Mouse (Mus musculus): ENCODE measurements at regions not wholly inside any gene's neighbourhood (a gene's known extent, or its start where the extent isn't known, plus 50 kb on each side); places are given as distances from the start of the nearest gene placed in this dataset.

- peak in 1 of 2 experiments; percentile 17 for DNase-seq (ENCODE audit: low spot score in 2 of 2)
Measured at GRCm38 (mm10) chr3:40164181-40164580, 366.9 kb upstream of the Intu start.

DNA sequence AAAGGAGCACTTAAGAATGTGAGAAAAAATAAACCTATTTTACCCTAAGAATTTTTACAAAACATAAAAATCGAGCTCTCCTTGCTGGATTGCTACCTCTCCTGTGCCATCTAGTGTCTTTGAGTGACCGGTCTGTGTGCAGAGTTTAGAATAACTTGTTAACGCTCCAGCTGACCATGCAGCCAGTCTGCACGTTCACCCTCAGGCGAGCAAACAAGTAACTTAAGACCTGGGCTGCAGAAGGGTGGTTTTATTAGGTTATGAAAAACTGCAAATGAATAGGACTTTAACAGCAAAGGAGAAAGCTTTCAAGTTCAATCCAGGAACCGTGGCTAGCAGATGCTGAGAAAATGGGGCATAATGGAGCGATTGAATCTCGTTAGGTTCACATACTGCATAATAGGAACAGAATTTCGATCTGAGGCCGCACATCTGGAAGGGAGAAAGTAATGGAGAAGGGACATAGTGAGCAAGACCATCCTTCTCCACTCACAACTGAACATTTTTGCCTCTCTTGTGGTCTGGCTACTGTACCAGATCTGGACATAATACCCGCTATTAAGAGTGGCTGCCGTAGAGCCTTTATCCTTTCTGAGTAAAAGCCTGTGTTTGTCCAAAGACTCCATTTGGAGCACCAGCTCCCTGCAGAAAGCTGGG lies 363.0 kb upstream of the Intu start:
- DNase-seq (ENCODE audit: low spot score in 2 of 2): no peak

GRCm38 (mm10) chr3:40169590-40169989 lies 361.5 kb upstream of the Intu start:
- no peak for DNase-seq (ENCODE audit: low spot score in 2 of 2)

GRCm38 (mm10) chr3:40179726-40180317 lies 351.3 kb upstream of the Intu start:
- no peak for DNase-seq (ENCODE audit: low spot score in 2 of 2)

- no peak for DNase-seq (ENCODE audit: low spot score in 2 of 2)
Measured at GRCm38 (mm10) chr3:40185597-40186320, 345.3 kb upstream of the Intu start.

- no peak for DNase-seq (ENCODE audit: low spot score in 2 of 2)
Measured at GRCm38 (mm10) chr3:40189529-40189928, 341.6 kb upstream of the Intu start.

DNA sequence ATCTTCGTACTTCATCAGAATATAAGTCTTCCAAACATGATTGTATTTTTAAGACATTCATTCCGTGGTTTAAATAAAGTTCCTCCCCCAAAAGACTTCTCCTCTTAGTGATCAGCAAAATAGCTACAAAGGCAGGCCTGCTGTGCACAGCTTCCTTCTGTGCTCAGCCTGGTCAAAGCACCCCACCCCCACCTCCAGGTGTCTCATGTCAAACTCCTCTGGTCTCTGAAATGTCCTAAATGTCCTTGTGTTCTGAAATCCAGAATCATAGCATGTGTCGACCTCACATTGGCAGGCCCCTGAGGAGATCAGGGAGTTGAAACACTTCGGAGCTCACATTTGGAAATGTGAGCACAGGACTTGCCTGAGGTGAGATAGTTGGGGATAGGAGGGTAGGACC lies 341.1 kb upstream of the Intu start:
- no peak for DNase-seq (ENCODE audit: low spot score in 2 of 2)

GRCm38 (mm10) chr3:40200174-40200573 lies 330.9 kb upstream of the Intu start:
- no peak for DNase-seq (ENCODE audit: low spot score in 2 of 2)

GRCm38 (mm10) chr3:40206326-40206725 lies 324.8 kb upstream of the Intu start:
- DNase-seq (ENCODE audit: low spot score in 2 of 2): no peak

DNA sequence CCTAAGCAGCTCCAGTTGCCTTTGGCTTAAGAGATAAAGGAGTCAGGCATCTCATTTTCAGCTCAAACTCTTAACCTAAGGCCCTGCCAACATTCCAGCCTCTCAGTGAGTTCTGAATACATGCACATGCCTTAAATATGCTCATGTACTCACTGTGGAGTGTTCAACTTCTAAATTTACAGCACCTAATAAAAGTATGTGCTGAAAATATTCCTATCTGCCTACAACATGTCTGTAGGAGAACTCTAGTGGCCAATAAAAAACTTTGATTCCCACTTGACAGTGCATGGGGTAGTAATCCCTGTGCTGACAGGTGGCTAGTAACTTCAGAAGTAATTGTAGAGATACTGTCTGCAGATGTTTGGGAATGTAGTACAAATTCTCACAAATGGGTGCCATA lies 319.3 kb upstream of the Intu start:
- DNase-seq (ENCODE audit: low spot score in 2 of 2): no peak

DNA sequence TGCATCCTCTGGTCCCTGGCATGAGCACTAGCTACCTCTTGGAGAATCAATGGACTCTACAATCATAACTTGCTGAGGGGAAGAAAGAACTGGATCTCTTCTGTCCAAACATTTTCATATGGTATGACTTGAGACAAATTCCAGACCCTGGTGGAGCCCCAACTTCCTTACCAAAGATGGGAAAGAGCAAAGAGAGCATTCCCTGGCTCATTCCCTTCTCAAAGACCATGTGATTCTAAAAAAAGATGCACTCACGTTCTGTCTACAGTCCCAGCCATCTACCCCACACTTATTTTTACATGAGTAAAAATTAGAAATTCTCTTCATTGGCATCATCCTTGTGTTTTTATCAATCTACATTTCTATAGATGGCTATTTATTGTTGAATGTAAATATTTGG lies 304.3 kb upstream of the Intu start:
- no peak for DNase-seq (ENCODE audit: low spot score in 2 of 2)

GRCm38 (mm10) chr3:40243499-40244101 lies 287.5 kb upstream of the Intu start:
- DNase-seq (ENCODE audit: low spot score in 2 of 2): no peak

GRCm38 (mm10) chr3:40254376-40254775 lies 276.7 kb upstream of the Intu start:
- DNase-seq (ENCODE audit: low spot score in 2 of 2): no peak

DNA sequence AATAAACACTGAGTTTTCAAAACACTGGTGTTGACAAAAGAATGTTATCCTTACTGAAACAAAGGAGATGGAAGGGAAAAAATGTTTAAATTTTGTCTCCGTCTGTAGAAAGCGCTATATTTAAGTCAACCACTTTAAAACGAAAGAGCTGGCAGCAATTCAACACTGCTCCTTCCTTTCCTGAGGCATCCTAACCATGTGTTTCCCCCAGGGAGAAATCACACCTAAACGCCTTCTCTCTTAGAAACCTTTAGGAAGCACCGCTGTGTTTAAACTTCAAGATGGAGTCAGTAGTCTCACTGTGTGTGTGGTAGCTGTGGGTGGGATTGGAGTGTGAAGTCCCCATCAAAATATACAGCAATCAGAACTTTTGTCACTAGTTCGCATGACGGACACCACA lies 268.6 kb upstream of the Intu start:
- DNase-seq (ENCODE audit: low spot score in 2 of 2): peak in 1 of 2 experiments; percentile 59

DNA sequence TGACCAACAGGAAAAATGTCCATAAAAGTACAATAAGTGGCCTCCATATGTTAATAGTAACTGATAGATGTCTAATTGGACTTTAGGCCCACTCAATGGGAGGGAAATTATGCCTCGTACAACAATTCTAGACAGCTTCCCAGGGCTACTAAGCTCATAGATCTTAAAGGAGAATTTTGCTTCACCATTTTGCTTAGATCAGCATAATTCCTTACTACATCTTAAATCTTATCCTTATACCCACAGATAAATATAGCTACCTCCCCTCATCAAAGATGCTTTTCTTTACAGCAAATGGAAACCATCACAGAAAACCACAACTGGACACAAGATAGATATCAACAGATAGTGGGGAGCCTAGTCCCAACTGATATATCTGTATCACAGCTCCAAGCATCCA lies 263.6 kb upstream of the Intu start:
- no peak for DNase-seq (ENCODE audit: low spot score in 2 of 2)

DNA sequence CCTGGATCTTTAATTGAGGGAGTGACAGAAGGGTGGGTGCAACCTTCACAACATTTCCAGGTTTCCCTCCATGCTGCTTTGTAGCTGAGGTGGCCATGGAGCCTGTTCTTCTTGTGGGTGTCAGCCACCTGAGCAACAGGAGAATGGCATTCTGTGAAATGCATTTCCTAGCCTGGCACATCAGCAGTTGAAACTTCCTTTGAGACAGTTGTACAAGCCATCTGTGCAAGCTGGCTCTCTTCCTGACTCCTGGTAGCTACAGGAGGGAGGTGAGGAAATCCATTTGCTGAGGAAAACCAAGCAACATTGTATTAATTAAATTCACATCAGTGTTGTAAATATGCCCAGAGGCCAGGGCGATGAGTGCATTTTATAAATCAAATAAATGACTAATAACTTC lies 248.2 kb upstream of the Intu start:
- peak in 1 of 2 experiments; percentile 65 for DNase-seq (ENCODE audit: low spot score in 2 of 2)

- no peak for DNase-seq (ENCODE audit: low spot score in 2 of 2)
Measured at GRCm38 (mm10) chr3:40286959-40287710, 244.0 kb upstream of the Intu start.

GRCm38 (mm10) chr3:40297120-40297519 lies 234.0 kb upstream of the Intu start:
- DNase-seq (ENCODE audit: low spot score in 2 of 2): no peak

- DNase-seq (ENCODE audit: low spot score in 2 of 2): no peak
Measured at GRCm38 (mm10) chr3:40320319-40320718, 210.8 kb upstream of the Intu start.

GRCm38 (mm10) chr3:40325872-40326803 lies 204.9 kb upstream of the Intu start:
- no peak for DNase-seq (ENCODE audit: low spot score in 2 of 2)

Measured in left cerebral cortex, adult 8-10 months (tissue).